Mouse (Mus musculus): ENCODE data around the gene Slc38a10. TPM values are rescaled to one million over a fixed set of nuclear protein-coding genes. Genes with fewer than 3 reads are reported as not detected.

Gene Slc38a10
- 10 to 100 TPM; 43.0 to 43.4 TPM for total RNA-seq (2021)
- long read RNA-seq, experiment 1, full-length matches to known transcripts, result 3 of 25 reads
- long read RNA-seq, experiment 1, partial matches to known transcripts, result 0 of 25 reads
- long read RNA-seq, experiment 1, other reads (novel, unspliced or antisense), result 22 of 25 reads
- long read RNA-seq, experiment 2, full-length matches to known transcripts, result 1 of 15 reads
- long read RNA-seq, experiment 2, partial matches to known transcripts, result 1 of 15 reads
- long read RNA-seq, experiment 2, other reads (novel, unspliced or antisense), result 13 of 15 reads

DNA sequence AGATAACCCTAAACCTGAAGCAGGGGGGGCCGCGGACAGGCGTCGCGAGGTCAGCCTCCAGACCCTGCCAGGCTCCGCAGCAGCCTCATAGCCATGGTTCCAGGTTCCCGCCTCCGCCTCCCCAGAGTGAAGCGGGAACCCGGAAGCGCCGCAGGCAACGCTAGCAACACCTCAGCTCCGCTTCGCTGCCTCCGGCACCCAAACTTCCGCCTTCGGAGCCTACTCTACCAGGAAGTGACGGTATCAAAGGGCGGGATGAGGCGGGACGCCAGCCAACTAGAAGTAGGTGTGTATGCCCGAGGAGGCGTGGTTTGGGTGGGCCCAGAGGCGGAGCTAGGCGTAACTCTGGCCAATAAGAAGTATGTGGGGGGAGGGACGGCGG is at the start of gene Slc38a10:
TSS of gene Slc38a10 (minus strand) at position 234 of the 382 bp plus-strand sequence.
- intact Hi-C loops (cut with DNase I), result no loop called here
- peak; percentile 100 for DNase-seq

DNA sequence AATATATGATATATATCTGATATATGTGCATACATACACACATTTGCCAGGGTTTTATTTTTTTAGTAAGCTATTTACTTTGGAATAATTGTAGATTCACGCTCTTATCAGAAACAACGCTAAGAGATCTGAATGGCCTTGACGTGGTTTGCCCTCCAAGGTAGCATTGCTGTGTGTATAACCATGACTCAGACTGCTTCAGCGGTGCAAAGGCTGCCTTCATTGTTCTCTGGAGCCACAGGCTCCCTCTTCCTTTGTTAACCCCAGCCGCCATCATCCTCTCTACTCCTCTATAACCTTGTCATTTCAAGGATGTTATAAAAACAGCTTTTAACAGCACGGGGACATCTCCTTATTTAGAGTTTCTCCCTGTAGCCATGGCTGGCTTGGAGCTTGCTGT is 49.5 kb upstream of the Slc38a10 start:
- intact Hi-C loops (cut with DNase I), result no loop called here
- no peak for DNase-seq

DNA sequence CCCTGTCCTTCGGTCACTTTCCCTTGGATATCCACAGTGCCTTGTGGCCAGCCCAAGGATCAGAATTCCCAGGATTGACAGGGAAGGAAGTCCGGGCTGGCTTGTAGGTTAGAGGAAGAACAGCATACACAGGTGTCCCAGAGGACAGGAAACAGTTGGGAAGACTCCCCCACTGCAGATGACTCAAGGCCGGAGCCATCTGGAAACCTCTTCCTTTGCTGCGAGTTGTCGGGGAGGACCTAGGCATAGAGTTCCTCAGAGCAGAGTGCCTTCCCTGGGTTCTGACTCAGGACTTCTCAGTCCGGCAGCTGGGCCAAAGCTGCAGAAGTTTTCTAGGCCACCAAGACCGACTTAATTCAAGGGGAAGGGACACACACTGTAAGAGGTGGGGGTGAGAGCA is 48.6 kb upstream of the Slc38a10 start:
- no peak for DNase-seq
- intact Hi-C loops (cut with DNase I), result no loop called here

DNA sequence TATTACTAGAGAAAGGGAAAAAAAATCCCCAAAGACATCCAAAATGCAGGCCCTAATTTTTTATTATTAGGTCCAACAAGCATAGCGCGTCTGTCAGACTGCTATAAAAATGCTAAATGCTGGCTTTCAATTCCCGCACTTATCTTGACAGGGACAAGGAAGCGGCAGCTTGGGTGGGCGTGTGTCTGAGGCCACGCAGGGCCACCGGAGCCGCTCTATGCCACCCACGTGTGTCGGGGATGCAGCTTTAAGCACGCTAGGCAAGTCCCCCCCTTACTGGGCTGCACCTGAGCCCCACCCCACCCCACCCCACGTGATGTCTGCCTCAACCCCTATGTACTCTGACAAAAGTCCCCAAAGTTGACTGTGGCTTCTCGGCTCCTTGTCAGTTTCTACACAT is 47.7 kb upstream of the Slc38a10 start:
- intact Hi-C loops (cut with DNase I), result no loop called here
- DNase-seq, result no peak

DNA sequence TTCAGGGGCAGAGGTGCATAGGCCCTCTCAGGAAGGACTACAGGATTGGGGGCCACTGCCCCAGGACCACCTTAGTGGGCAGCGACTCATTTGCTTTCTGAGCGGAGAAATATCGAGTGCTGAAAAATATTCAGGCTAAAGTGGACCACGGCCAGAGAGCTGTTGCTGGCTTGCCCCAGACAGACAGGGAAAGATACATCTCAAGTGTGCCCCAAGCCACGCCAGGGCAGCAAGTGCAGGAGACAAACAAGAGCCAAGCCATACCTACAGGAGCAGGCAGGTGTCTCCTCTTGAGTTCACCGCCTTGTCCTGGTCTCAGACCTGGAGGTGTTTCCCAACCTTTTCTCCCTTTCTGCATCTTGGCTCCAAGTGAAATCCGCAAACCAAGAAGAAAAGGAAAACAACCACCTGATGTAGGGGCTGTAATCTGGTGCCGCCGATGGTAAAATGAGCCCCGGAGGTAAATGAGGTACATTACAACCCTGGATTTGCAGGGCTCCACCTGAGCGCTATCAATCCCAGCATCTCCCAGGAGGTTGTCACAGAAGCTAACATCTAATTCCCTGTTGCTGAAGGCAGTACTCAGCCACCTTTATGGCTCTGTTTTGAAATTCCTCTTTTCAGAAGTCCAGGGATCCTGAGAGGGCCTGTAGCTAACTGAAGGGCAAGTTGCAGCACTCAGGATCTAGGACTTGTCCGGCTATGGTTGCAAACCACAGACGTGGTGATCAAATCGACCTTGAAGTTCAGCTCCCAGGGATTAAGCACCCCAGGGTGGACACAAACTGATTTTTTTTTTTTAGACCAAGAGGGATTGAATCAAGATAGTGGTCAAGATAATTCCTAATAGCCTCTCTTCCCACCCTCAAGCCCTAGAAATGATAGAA is 39.6 kb upstream of the Slc38a10 start:
- intact Hi-C loops (cut with DNase I), result no loop called here
- no peak for DNase-seq

DNA sequence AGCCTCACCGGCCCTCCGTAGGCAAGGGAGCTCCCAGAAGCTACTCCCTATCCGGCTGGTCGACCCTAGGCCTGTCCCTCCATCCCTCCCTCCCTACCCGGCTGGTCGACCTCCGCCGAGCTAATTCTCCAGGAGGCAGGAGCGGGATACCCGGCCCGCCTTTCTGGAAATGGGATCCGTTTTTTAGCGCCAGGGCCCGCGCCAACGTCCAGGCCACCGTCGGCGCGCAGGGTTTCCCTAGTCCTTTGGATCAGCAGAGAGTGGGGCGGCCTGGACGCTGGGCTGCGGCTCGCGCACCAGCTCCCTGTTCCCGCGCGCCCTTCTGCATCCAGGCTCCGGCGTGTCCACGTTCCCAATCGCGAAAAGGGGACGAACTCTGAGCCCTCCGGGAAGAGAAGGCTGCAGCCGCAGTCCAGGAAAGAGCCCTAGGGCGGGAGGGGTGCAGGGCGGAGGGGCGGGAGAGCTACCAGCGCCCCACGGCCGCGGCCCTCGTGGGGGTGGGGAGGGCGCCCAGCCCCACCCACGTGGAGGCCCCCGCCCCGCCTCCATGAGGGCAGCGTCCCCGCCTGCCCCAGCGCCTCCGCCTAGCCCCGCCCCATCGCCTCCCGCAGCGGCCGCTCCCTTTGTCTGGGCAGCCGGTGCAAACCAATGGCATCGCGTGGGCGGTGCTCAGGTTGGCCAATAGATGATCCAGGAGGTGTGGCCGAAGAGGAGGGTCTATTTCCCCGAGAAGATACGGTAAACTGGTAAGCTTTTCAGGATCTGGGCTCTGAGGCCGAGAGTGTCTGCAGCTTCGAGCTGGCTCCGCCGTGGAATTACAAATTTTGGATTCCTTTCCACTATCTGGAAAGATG is 38.5 kb upstream of the Slc38a10 start:
- peak; percentile 94 to 99 for DNase-seq
- intact Hi-C loops (cut with DNase I), result loop anchor here (1.0 to 5.0 kb wide), 2 partner anchors 41 to 118 kb away; no protein-coding TSS in a partner anchor

DNA sequence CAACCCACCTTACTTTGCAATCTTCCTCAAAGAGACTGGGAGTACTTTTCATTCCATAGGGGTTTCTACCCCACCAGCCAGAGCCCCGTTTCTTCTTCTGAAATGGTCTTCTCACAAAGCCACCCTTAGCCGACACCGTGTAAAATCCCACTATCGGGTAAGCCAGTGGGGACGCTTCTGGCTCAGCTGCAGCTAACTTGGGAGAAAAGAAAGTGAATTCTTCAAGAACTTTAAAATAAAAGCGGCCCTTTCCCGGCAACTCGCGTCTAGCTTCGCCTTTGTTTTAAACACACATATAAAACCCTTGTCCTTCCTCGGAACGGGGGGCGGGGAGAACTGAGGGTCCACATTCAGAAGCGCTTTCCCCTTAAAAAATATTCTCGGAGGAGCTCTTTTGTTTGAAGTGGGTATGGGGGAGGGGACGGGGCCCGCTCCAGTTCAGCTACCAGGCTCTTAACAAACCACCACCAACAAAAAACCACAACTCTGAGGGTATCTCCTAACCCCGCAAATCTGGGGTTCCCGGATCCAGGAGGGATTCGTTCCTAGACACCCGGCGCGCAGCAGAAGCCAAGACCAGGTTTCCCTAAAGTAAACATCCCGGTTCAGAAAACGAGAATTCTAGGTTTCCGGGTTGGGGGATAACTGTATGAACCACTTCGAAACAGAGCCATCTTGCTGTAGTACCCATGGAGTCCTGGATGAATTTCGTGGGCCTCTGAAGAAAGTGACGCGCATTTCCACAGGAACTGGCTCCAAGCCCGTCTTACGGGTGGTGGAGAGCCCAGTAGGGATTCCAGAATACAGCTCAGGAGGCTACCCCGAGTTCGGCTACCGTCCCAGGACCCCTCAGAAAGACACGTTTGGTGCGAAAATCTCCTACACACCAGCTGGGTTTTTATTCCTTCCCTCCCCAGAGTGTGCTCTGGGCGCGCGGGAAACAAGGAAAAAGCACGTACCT is 37.6 kb upstream of the Slc38a10 start:
- DNase-seq, result peak in 1 of 2 experiments; percentile 46
- intact Hi-C loops (cut with DNase I), result loop anchor here (1.0 to 5.0 kb wide), 3 partner anchors 42 to 119 kb away; no protein-coding TSS in a partner anchor

DNA sequence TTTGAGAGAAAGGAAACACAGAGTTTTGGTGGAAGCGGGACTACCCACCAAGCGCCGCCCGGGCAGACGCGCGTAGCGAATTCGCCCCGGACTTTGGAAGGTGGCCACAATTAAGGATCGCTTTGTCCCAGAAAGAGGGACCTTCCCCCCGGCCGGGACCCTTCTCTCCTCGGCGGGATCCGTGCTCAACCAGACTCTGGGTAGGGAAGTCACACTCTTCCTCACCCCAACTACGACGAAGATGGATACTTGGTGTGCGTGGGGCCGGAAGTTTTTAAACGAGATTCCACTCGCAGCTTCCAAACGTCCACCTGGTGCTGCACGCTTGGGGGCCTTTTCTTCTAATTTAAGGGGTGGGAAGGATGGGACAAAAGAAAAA is 36.9 kb upstream of the Slc38a10 start:
- intact Hi-C loops (cut with DNase I), result loop anchor here (1.0 to 5.0 kb wide), 2 partner anchors 46 to 119 kb away; no protein-coding TSS in a partner anchor
- peak in 1 of 2 experiments; percentile 59 for DNase-seq

DNA sequence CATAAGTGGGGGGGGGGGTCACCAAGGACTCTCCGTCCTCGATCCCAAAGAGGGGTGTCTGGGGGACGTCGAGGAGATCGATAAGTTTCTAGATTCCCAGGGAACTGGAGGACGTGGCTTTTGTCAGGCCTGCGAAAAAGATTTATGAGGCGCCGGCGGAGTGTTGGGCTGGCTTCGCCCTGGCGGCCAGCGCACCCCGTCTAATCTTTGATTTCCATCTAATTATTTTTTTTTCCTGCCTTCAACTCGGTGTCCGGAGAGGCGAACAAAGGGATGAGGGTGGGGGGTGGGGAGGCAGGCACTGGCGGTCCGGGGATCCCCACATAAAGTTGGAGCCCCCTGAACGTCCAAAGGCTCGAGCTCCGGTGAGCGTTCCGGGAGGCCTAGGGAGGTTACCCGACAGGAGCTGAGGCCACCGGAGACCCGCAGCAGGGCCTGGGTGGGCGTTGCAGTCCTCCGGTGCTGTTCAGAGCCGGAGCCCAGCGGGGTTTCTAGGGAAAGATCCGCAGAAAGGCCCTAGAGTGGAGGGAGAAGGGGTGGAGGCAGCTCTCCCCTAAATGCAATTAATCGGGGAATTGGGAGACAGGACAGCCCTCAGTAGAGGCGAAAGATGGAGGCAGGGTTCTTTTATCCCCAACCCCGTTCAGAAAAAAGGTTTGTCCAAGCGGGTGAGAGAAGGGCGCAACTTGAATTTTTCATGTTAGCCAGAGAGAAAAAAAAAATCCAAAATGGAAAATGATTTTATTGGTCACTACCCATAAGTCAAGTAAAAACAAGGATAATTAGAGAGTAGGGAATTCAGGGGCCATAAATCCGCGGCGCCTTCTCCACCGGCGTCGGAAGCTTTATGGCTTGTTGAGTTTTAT is 36.3 kb upstream of the Slc38a10 start:
- intact Hi-C loops (cut with DNase I), result loop anchor here (1.0 to 5.0 kb wide), 2 partner anchors 47 to 120 kb away; no protein-coding TSS in a partner anchor
- peak in 1 of 2 experiments; percentile 43 for DNase-seq

DNA sequence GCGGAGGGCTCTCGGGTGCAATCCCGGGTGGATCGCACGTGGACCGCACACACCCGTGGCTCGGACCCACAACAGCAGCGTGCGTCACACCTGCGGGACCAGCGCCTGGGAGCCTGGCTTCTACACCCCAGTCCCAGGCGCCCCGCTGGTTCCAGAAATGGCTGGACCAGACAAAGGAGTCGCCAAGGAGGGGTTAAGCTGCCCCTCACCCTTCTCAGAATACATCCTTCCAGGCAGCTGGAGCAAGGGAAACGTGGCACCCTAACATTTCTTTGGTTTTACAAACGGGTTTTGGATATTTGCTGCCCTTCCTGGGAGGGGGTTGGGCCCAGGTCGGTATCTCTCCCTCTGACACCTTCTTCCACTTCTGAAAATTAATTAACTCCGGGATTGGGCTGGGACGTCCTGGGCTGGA is 35.7 kb upstream of the Slc38a10 start:
- DNase-seq, result peak in 1 of 2 experiments; percentile 41

DNA sequence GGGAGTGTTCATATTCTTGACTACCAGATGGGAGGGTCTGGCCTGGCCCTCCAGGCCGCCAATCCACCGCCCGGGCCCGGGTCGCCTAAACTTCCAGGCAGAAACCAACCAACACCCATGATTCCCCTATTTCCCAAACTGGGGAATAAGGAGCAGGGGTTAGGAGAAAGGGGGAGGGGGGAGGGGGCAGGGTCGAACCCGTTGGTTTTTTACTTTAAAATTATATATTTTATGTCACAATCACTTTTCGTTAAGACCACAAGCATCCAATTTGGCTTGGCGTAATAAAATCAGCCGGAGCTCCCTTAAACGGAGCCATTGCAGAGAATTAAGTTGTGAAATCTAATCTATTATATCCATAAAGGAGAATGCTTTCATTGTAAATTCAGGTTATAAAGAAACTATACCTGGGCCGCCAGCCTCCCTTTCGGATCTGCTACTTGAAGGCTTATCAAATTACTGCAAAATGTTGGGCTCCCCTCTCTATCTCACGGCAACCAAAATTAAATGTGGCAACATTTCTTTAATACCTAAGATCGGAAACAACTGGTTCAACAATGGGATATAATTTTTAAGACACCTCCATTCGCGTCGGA is 35.1 kb upstream of the Slc38a10 start:
- DNase-seq, result no peak
- intact Hi-C loops (cut with DNase I), result loop anchor here (5.0 kb wide), 1 partner anchor 121 kb away; no protein-coding TSS in a partner anchor

More for the DNA sequence above, 35.7 kb upstream of the Slc38a10 start:
- intact Hi-C loops (cut with DNase I), result loop anchor here (5.0 kb wide), 1 partner anchor 120 kb away; no protein-coding TSS in a partner anchor

DNA sequence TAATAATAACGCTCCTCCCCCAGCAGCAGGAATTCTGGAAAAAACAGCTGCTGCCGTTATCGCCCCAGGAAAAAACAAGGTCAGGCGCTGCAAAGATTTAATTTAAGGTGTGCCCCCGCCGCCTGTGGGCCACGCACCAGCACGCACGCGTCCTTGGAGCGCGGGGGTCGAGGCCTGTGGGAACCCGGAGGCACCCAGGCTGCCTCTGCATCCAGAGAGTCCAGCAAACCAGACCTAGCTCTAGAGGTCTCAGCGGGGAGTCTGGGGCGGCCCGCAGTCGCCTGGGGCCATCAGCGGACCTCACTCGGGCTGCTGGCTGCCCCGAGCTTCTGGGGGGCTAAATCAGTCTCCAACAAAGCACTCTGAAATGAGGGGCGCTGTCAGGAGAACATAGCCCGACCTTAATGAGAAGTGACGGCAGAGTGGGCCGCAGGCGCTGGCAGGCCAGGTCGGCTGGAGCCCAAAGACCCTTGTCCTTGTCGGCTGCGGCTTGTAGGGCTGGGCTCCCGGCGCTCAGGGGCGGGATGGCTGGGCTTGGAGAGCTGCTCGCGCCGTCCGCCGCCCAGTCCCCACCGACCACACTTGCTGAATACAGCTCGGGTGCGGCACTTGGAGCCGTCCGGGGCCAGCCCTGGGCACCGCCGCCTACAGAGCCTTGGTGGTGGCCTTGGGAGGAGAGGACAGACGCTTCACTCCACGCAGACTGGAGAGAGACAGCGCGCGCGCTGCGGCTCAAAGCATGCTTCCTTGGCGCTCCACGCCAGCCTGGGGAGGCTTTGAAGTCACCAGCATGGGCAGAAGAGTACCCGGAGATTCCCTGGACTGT is 34.4 kb upstream of the Slc38a10 start:
- intact Hi-C loops (cut with DNase I), result loop anchor here (5.0 kb wide), 1 partner anchor 122 kb away; no protein-coding TSS in a partner anchor
- DNase-seq, result peak in 1 of 2 experiments; percentile 64

DNA sequence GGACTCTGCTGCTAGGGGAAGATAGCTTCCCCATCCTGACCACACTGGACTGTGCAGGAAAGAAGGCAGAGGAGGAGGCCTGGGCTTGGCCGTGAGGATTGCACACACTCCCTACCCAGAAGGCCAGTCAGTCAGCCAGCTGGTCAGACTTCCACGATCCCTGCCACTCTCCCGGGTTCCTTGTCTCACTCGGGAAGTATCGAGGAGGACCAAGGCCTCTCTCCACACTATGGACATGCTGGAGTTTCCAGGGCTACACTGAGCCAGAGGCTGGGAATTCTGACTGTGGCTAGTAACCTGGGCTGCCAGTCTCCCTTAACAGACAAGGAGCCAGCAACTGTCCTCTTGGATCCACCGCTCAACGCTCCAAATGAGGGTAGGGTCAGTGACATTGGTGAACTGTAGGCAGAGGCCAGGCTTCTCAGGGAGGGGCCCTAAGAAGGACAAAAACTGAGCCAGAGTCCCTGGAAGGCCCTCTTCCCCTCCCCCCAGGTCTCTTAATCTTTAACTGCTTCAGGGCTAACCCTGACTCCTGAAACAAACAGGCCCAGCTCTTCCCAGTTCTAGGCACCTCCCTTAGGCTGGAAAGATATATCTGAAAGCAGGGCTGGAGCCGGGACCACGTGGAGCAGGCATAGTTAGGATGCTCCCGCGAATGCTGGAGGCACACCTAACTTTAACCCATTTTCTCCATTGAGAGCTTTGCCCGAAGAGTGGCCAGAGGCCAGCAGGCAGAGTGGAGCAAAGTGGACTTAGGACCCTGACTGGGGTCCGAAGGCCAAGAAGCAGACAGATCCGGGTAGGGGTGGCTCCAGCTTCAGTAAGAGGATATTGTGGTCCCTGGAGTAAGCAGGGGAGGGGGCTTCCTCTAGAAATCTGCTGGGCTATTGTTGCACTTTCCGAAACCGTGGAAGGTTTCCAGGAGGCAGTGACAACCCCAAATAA is 33.5 kb upstream of the Slc38a10 start:
- intact Hi-C loops (cut with DNase I), result loop anchor here (5.0 kb wide), 1 partner anchor 123 kb away; no protein-coding TSS in a partner anchor
- DNase-seq, result peak in 1 of 2 experiments; percentile 54

DNA sequence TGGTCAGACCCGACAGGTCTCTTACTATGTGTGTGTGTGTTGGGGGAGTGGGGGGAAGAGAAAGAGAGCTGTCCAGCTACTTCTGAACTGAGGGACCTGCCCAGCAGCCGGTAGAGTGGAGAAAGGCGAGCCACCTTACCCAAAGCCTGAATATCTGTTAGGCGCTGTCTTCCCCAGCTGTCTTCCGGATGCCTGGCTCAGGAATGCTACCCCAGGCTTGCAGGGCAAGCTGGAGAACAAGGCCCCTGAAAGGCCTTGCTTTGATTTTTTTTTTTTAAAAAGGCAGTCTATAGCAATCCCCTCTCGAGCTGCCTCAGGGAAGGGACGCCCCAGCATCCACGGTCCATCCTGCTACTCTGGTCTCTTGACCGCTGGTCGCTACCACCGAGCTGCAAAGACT is 32.6 kb upstream of the Slc38a10 start:
- intact Hi-C loops (cut with DNase I), result no loop called here
- DNase-seq, result no peak

DNA sequence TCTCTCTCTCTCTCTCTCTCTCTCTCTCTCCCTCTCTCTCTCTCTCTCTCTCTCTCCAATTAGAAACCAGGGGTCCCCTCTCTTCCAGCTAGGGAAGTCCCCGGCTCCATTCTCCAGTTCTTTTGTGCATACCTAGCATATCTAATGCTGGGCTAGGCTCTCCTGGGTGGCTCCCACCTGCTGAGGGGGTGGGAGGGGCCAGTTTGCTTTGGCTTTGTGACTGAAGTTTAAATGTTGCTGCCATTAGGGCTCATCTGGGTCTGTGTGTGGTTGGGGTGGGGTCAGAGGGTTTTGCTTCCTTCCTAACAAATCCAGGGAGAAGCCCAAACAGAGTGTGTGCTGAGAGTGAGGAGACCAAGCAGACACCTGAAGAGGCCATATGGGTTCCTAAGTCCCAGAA is 32.0 kb upstream of the Slc38a10 start:
- DNase-seq, result no peak
- intact Hi-C loops (cut with DNase I), result no loop called here
